Mouse (Mus musculus) lung, adult 18-20 months (tissue): ENCODE measurements around the gene Ubxn10.

Experiments used
- DNase-seq, 2 experiments: peaks; one replicate each; pipeline ENCODE4 v3.0.0; 2022; ENCODE audit warnings: mixed read lengths in 2 of 2

The Ubxn10 gene

GRCm38 (mm10) chr4:138737031-138737430, at the start of gene Ubxn10:
Gene Ubxn10 (minus strand): TSS chr4:138737167.
- DNase-seq = peak; percentile 79 to 87

DNA sequence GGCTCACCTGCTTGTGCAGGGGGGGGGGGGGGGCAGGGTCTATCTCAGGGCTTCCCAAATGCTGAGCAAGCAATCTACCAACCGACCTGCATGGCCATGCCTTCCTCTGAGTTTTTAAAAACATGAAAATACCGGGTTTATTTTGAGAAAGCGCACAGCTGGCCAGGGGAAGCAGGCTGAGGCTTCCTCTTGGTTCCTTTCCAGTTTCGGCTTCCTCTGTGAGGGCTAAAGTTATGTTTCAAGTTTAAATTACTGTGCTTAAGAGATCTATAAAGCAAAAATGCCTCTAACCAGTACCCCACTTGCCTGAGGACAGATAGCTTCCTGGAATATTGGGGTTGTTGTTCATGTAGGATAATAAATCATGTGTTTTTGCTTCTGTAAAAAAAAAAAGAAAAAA, 49.2 kb upstream of the Ubxn10 start:
- DNase-seq = no peak

GRCm38 (mm10) chr4:138785721-138786120, 48.8 kb upstream of the Ubxn10 start:
- DNase-seq = no peak

- no peak for DNase-seq
Observed at GRCm38 (mm10) chr4:138782098-138782497, 45.1 kb upstream of the Ubxn10 start.

- DNase-seq = no peak
Observed at GRCm38 (mm10) chr4:138780300-138780699, 43.3 kb upstream of the Ubxn10 start.

DNA sequence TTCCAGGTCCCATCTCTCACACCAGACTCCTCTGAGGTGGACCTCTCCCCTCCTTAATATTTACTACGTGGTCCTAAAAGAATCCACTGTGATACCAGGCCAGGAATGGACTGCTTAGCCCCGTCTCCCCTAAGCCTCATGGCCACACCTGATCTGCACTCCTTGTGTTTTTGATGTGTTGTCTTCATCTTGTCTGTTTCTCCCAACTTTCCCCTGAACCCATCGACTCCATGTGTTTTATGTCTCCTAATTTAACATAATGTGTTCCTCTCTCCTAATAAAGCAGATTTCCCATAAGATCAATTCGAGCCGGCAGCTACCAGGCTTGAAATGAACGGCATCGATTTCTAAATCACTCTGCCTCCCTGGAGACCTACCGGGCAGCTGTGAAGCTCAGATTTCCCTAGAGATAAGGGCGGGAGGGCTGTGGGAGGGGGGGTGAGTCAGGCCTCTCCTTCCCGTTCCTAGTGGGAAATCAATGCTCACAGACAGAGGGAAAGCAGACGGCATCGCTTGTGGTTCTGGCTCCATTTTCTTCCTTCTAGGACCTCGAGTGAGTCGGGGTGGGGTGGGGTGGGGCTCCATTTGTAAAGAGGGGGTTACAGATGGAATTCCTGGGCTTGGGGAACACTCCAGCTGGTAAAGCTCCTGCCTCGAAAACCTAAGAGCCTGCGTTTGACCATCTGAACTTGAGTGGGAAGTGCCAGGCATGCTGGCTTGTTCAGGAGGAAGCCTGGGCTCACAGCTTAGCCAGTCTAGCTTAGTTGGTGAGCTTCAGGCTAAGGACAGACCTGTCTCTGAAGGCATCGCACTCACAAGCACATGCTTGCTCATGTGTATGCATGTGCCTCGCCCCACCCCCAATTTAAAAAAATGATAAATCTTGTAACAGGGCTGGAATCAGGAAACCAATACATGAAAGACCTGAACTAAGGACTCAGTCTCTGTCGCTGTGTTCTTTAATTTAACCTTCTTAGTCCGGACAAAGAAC, 40.7 kb upstream of the Ubxn10 start:
- DNase-seq = no peak

GRCm38 (mm10) chr4:138775435-138775834, 38.5 kb upstream of the Ubxn10 start, which contains the start of gene Pla2g2d:
Gene Pla2g2d (plus strand): TSS chr4:138775735.
- DNase-seq = no peak

DNA sequence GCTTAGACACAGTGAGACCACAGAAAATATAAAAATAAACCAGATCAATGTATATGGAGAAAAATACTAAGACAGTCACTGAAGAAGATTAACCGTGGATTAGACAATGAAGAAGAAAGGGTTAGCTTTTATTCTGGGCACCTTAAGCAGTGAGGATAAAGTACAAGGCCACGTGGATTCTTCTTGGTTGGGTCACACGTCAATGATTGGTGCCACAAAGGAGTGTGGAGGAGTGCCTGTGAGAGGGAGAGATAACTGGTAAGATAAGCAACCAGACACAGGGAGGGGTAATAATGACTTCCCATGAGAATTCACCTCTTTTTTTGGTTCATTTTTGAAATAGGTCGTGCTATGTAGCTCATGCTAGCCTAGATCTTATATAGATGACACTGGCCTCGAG, 35.4 kb upstream of the Ubxn10 start:
- DNase-seq = no peak

GRCm38 (mm10) chr4:138771970-138772369, 35.0 kb upstream of the Ubxn10 start:
- no peak for DNase-seq

DNA sequence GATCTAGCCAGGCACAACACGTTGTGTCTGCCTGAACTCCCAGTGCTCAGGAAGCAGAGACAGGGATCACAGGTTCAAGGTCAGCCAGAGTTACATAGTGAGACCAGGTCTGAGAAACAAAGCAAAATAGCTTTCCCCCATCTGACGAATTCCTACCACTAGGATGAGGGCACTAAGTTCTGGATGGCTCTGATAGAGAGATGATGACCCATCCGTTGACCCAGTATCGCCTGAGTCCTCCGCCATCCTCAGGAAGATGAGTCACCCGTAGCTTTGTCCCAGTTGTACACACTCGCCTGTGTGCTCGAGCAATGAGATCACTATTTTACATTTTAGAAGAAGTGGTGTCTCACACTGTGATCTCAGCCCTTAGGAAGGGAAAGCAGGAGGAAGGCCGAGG, 25.3 kb upstream of the Ubxn10 start:
- no peak for DNase-seq

DNA sequence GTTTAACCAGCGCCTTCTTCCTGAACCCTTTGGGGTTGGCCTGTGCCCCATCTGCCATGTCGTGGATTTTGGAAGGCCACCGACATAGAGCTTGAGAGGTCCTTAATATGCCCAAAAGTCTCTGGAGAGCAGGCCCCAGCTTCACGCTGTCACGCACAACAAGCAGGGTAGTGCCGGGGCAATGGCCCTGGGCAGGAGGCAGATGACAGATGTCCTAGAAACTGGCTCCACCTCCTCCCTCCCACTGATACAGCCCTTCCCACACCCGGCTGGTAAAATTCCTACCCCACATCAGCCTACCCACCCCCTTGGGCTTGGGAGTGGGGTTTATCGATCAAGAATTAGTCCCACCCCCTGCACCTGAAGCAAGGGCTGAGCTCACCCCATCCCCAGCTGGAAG, 20.4 kb upstream of the Ubxn10 start, which contains the start of gene Pla2g2f:
Gene Pla2g2f, minus strand, starts transcription at position 211 of the 400 bp plus-strand sequence.
- no peak for DNase-seq

GRCm38 (mm10) chr4:138755983-138756382, 19.0 kb upstream of the Ubxn10 start:
- no peak for DNase-seq

GRCm38 (mm10) chr4:138755439-138755838, 18.5 kb upstream of the Ubxn10 start:
- no peak for DNase-seq

- DNase-seq = no peak
Observed at GRCm38 (mm10) chr4:138754432-138754831, 17.5 kb upstream of the Ubxn10 start.

DNA sequence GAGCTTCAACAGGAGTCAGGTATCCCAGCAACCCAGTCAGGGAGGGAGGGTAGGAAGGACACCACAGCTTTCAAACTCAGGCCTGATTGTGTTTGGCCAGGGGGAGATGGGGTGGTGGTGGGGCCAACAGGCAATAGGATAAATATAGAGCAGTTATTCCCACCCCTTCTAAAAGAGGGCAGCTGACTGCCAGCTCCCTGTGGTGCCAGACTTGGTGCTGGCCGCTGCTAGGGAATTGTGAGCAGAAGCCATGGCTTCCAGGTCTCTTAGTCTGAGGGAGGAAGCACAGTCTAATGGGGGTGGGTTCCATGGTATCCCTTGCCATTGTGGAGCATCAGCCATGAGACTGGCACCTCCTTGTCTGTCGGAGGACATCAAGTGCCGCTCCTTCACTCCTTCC, 16.6 kb upstream of the Ubxn10 start:
- DNase-seq = no peak

DNA sequence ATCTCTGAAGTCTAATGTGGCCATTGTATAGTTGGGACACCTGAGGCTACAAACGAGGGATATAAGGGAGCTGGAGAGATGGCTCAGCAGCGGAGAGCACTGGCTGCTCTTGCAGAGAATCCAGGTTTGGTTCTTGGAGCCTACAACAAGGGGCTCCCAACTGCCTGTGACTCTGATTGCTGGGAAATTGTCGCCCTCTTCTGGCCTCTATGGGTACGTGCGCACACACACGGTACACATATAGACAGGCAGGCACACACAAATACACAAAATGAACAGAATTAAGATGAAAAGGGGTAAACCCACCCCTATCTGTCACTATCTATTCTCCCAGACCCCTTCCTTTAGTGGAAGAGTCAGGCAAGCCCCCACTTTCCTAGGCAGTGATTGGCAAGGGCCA, 15.6 kb upstream of the Ubxn10 start:
- DNase-seq = no peak

DNA sequence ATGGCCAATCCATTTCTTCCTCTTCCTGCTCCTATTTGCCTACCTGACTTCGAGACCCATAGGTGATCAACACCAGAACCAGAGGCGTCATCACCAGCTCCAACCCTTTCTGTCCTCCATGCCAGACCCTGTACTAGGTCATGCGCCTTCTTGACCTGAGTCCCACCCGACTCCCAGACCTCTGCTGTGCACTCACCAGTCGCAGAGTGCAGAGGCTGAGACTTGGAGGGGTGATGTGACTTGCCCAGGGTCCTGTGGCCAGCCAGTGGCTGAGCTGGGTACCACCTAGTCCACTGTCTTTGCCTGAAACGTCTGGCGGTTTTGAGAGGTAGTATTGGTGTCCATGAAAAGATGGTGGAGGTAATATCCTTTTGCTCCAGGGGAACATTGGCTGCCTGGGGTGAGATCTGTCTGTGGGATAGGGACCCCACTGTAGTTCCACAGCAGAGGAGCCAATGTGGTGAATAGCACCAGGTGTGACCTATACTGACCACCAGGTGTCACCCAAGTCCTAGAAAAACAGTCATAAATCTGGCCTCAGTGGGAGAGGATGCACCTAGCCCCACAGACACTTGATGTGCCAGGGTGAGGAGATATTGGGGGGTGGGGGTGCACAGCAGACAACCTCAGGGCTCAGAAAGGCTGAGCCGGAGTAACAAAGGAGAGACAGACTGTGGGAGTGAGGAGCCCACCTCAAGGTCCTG, 11.6 kb upstream of the Ubxn10 start:
- DNase-seq = no peak

DNA sequence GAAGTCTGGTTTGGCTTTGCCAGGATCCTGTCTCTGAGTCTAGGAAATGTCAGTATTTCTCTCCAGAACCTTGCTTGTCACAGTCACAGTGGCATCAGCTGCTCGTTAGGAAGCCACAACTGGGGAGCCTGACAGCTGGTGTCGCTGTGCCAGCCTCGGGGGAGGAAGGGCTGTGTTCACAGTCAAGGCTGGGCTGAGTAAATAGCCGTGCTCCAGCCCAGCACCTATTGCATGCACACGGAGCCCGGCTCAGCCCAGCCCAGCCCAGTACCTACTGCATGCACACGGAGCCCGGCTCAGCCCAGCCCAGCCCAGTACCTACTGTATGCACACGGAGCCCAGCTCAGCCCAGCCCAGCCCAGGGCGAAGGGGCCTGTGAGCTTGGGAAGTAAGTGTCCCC, 10.9 kb upstream of the Ubxn10 start:
- no peak for DNase-seq

DNA sequence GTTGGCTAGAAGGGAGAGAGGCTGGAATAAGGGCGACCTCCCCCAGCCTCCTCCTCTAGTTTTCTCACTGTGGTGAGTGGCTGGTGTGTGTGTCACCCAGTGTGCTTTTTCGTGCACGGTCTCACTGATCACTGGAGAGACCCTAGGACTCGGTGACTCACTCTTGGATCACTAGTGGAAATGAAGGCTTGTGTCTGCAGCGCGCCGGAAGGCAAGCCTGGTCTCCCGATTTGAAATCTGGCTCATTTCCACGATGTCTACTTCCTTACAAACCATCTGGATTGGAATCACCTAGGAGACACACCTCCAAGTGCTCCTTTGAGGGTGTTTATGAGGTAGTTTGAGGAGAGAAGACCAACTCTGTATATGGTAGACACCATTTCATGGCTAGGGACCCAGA, 9.9 kb upstream of the Ubxn10 start:
- DNase-seq = no peak

- peak; percentile 46 to 54 for DNase-seq
Observed at GRCm38 (mm10) chr4:138745884-138746283, 8.9 kb upstream of the Ubxn10 start.

DNA sequence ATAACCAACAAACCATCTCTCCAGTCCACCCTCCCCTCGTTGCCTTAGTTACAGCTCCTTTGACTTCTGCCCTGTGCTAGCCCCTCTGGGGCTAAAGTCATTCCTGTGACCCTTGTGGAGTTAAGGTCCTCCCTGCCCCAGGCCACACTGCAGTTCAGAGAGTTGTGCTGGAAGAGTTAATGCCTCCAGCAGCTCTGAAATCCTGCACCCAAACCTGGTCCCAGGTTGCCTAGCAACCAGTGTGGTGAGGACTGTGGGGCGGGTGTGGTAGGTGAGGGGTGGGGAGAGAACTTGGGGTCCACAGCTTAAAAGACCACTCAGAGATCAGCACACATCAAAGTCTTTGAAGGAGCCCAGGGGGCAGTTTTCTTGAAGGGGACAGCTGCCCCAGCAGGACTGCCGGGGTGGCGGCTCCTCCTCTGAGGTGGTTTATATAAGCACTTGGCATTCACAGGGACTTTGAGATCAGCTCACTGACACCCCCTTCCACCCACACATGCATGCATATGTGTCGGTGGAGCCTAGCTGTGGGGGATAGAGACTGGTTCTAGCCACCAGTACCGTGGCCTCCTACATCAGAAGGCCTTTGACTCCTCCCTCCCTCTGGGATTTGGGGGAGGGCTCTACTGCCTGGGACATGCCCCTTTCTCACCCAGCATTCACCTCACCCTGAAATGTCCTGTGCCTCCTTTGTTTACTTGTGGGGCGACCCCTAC, 2.3 kb upstream of the Ubxn10 start:
- DNase-seq = no peak

GRCm38 (mm10) chr4:138734863-138735262, 2.1 kb downstream of the Ubxn10 start:
- no peak for DNase-seq

- DNase-seq = no peak
Observed at GRCm38 (mm10) chr4:138734105-138734504, 2.9 kb downstream of the Ubxn10 start.
